Mouse (Mus musculus) heart, adult 18-20 months (tissue): Measurements from ENCODE around the gene Pkp2. TPM values are rescaled to one million over a fixed set of nuclear protein-coding genes. Genes with fewer than 3 reads are reported as not detected.
"Not testable (repeated sequence)": the region's sequence is repeated elsewhere in the genome, so short reads cannot be mapped to it uniquely, and the experiment has no call there.

Source experiments
- DNase-seq, 2 experiments: peaks; one replicate each; pipeline ENCODE4 v3.0.0; 2021 to 2022; ENCODE audit warnings: mixed read lengths in 1 of 2
- long read RNA-seq, 2 experiments: library from polyadenylated mRNA; stranded (forward); transcript quantifications; one replicate each; pipeline ENCODE4 v2.0.0; 2021
- total RNA-seq, 2 experiments: library from RNA; stranded (reverse); gene quantifications; 2 replicates each; pipeline ENCODE4 v1.2.3; 2021

Pkp2 gene
- total RNA-seq = 100 to 1,000 TPM; 139 to 143 TPM
- long read RNA-seq, experiment 1, transcript Pkp2-201 (13 exons, 2,918 nt) = major isoform, 161 of 193 reads
- long read RNA-seq, experiment 1, partial matches to known transcripts = 9 of 193 reads
- long read RNA-seq, experiment 1, other reads (novel, unspliced or antisense) = 22 of 193 reads
- long read RNA-seq, experiment 2, transcript Pkp2-201 (13 exons, 2,918 nt) = major isoform, 66 of 86 reads
- long read RNA-seq, experiment 2, partial matches to known transcripts = 5 of 86 reads
- long read RNA-seq, experiment 2, other reads (novel, unspliced or antisense) = 15 of 86 reads

DNA sequence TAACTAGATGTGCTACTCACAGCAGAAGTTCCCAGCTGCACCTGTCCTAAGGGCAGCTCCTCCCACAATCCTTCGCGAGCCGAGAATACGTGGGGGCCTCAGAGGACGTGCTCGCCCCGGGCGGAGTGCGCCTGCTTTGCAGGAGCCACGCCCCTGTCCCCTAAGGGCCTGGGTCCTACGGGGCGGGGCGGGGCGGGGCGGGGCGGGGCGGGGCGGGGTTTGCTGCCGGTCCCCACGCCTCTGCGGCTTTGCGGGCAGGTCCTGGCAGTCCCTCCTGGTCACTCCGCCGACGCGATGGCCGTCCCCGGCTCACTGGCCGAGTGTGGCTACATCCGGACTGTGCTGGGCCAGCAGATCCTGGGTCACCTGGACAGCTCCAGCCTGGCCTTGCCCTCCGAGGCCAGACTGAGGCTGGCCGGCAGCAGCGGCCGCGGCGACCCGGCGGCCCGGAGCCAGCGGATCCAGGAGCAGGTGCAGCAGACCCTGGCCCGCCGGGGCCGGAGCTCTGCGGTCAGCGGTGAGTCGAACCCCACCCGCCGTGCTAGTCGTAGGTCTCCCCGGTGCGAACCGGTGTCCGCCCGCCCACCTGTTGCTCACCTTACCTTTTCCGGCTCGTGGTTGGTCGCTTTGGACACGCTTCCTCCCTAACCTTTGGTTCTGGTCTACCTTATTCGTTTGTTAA is at the start of gene Pkp2:
Gene Pkp2 (plus strand): TSS at position 240 of the 682 bp plus-strand sequence.
- DNase-seq = peak; percentile 76 to 81

- no peak for DNase-seq
These were observed 15.7 kb upstream of the Pkp2 start for GRCm38 (mm10) chr16:16197374-16197773.

- DNase-seq = peak in 1 of 2 experiments; percentile 61
These were observed 11.1 kb upstream of the Pkp2 start for GRCm38 (mm10) chr16:16201991-16202390.

GRCm38 (mm10) chr16:16204648-16205047 is 8.5 kb upstream of the Pkp2 start:
- DNase-seq = no peak

- no peak for DNase-seq
These were observed 417 bp upstream of the Pkp2 start for GRCm38 (mm10) chr16:16212723-16213078.

GRCm38 (mm10) chr16:16213761-16214305 is 715 bp downstream of the Pkp2 start:
- no peak for DNase-seq

DNA sequence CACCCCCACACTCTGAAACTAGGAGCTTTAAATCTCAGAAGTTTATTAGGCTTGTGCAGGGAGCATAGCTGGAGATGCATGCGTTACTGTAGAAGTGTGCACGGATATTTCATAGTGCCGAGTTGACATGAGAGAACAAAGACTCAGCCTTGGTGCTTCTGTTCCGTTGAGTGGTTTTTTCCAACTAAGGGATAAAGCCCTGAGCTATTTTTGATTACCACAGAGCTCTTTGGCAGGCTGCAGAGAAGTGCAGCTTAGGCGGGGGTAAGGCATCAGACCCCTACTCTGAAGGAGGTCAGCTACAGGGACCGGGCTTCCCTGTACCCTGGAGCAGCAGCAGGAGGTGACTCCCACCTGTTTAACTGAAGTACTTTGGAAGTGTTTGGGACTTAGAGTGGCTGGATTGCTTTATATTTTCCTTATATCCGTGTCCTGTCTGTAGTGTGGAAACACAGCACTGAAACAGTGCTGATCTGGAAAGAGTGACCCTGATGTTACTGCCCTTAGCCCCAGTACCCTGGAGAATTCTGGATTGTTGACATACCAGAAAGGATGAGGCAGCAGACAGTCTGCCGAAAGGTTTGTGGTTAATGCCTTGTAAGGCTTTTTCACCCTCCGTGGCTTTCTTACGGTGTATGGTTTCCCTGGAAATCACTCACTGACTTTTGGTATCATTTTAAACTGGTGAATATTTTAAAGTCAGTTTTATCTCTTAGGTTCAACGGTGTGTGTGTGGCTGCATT is 2.7 kb downstream of the Pkp2 start:
- peak; percentile 32 to 48 for DNase-seq

GRCm38 (mm10) chr16:16216934-16217333 is 3.8 kb downstream of the Pkp2 start:
- DNase-seq = no peak

GRCm38 (mm10) chr16:16219835-16220234 is 6.7 kb downstream of the Pkp2 start:
- peak in 1 of 2 experiments; percentile 43 for DNase-seq

- no peak for DNase-seq
These were observed 9.5 kb downstream of the Pkp2 start for GRCm38 (mm10) chr16:16222651-16223050.

DNA sequence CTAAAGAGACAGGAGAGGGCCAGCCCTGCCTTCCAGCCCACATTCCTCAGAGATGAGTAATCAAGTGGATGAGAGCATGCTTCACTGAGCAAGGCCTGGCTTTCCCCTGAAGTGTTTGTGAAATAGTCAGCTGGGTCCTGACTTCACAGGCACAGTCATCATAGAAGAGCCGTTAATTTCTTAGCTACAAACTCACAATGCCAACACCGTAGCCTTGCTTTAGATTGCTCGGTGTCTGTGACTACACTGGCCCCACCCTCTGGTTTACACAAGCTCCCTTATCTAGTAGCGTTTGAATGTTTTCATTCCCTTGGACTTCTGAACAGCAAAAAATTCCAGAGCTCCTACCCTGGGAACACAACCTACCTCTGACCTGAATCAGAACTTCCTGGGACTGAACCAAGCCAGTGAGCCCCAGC is 11.4 kb downstream of the Pkp2 start:
- peak; percentile 57 to 70 for DNase-seq

- DNase-seq = no peak
These were observed 12.7 kb downstream of the Pkp2 start for GRCm38 (mm10) chr16:16225828-16226227.

DNA sequence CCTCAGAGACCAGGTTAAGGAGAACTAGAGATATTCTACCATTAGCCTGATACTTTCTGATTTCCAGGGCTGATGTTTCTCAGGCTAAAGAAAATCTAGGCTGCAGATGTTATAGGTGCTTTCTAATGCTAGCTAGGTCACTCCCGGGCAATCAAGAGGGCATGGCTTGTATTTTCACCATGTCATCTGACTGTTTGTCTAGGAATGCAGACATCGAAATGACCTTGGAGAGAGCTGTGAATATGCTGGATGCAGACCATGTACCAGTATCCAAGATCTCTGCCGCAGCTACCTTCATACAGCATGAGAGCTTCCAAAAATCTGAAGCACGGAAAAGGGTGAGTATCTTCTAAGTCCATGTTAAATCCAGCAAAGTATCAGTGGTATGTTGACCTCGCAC is 17.3 kb downstream of the Pkp2 start:
- no peak for DNase-seq

GRCm38 (mm10) chr16:16233919-16234318 is 20.8 kb downstream of the Pkp2 start:
- no peak for DNase-seq

GRCm38 (mm10) chr16:16236681-16237080 is 23.6 kb downstream of the Pkp2 start:
- not testable (repeated sequence) for DNase-seq

GRCm38 (mm10) chr16:16238356-16238755 is 25.2 kb downstream of the Pkp2 start:
- no peak for DNase-seq

- DNase-seq = no peak
These were observed 31.6 kb downstream of the Pkp2 start for GRCm38 (mm10) chr16:16244711-16245110.

DNA sequence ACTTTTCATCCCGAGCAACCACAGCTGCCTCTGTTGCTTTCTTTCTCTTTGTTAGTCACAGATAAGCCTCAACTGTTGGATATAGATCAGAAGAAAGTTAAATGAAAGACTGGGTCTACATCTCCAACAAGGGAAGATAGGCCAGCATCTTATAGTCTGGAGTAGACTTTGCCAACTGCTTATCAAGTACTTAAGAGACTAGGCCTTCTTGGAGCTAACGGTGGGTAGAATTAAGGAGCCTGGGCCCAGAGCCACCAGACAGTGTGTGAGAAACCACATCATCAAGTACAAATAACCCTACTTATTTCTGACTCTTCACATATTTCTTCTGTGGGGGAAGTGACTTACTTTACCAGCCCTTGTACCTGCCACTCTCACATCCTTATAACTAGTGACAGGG is 37.4 kb downstream of the Pkp2 start:
- no peak for DNase-seq

DNA sequence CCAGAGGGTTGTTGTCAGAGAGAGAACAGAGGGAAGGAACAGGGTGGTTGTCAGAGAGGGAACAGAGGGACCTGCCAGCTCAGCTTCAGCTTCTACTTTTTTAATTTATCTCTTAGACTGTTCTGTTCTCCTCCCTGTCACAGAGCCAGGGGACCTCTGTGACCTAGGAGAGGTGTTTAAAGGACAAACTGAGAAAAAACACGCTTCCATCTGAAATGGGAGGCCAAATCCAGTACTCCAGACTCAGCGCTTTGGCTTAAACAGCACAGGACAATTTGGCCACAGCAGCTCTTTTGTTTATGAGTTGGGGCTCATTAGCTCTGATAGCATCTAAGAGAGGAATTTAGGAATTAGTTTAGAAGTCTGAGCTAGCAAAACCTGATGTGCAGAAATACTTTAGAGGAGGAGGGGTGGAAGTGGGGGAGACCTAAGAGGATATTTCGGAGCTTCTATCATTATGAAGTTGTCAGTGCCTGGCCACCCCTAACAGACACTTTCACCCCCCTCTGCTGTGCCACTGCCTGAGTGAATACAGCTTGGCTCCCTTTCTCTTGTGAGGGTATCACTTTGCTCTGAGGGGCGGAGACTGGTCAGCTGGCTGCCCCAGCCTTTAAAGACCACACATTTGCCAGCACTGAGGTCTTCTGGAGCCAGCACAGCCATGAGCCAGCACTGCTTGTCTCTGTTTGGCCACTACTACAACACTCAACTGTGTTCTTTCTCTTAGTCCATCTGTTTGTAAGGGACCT is 40.4 kb downstream of the Pkp2 start:
- DNase-seq = peak; percentile 66 to 84

DNA sequence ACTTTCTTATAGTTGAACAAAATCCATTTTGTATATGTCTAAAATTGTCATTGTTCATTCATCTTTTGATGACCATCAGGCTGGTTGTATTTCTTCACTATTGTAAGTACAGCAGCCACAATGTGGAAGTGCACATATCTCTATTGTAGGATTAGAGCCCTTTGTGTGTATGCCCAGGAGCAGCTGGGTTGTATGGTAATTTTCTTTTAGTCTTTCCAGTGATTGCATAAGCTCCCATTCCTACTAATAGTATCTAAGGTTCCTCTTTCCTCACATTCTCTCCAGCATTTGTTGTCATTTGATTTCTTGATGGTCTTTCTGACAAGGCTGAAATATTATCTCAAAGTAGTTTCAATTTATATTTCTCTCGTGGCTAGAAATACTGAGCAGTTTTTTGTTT is 42.1 kb downstream of the Pkp2 start:
- DNase-seq = no peak

DNA sequence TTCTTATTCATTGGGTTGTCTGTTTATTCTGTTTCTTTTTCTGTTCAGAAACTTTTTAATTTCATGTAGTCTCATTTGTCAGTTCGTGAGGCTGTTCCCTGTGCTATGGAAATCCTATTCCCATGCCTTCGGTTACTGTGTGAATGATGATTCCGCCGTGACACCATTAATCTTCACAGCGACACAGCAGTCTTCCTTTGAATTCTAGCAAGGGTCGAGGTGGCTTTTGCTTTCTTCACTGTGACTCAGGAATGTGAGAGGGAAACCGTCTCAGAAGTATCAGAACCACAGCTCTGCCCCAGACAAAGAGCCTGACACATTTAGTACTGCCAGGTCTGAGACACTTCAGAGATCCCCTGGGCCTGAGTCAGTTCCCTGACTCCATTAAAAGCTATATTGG is 42.8 kb downstream of the Pkp2 start:
- no peak for DNase-seq

- DNase-seq = peak; percentile 52 to 85
These were observed 43.6 kb downstream of the Pkp2 start for GRCm38 (mm10) chr16:16256672-16257071.
